Mouse (Mus musculus): ENCODE measurements around the gene Ythdf2. TPM values are rescaled to one million over a fixed set of nuclear protein-coding genes. Genes with fewer than 3 reads are reported as not detected.

Gene Ythdf2
- polyA plus RNA-seq, 1 experiment from 2014 or later = 73.7 TPM

- H3K27me3 ChIP-seq (replicated peaks; ENCODE audit: control insufficient read depth, insufficient read depth, low read length) = no peaks in the 10 kb centered on the region
- no peak overlapping the region for H3K4me3 ChIP-seq (ENCODE audit: low read length)
- ATAC-seq = peak; percentile 76
- no peak overlapping the region for H3K9ac ChIP-seq (ENCODE audit: low read depth, low read length)
- no peaks in the 10 kb centered on the region for H3K9me3 ChIP-seq (ENCODE audit: control insufficient read depth, low read length)
- peaks cover 27% of the 10 kb centered on the region for H3K4me1 ChIP-seq (ENCODE audit: control insufficient read depth, insufficient read depth, low read length)
- 43% methylated on average over 4 of the region's 4 CpGs for WGBS
- H3K4me2 ChIP-seq (ENCODE audit: low read depth, low read length) = no peak overlapping the region
- no peaks in the 10 kb centered on the region; the same call in 1 of the 2 replicates for H3K36me3 ChIP-seq (ENCODE audit: control insufficient read depth, insufficient read depth, low read length)
- peak overlapping the region; percentile 74 for H3K27ac ChIP-seq (ENCODE audit: low read length)
Observed at GRCm38 (mm10) chr4:132214847-132215246, 2.7 kb upstream of the Ythdf2 start.

GRCm38 (mm10) chr4:132211091-132211942 lies 786 bp downstream of the Ythdf2 start:
- H3K4me1 ChIP-seq (ENCODE audit: control insufficient read depth, insufficient read depth, low read length) = peaks cover 29% of the 10 kb centered on the region
- H3K27ac ChIP-seq (ENCODE audit: low read length) = peak overlapping the region; percentile 91
- ATAC-seq = peak; percentile 62
- WGBS = under 1% methylated on average over 89 of the region's 89 CpGs
- H3K4me3 ChIP-seq (ENCODE audit: low read length) = peak overlapping the region; percentile 100
- H3K4me2 ChIP-seq (ENCODE audit: low read depth, low read length) = peak overlapping the region; percentile 70
- H3K27me3 ChIP-seq (replicated peaks; ENCODE audit: control insufficient read depth, insufficient read depth, low read length) = no peaks in the 10 kb centered on the region
- peak overlapping the region; percentile 99 for H3K9ac ChIP-seq (ENCODE audit: low read depth, low read length)
- H3K9me3 ChIP-seq (ENCODE audit: control insufficient read depth, low read length) = no peaks in the 10 kb centered on the region
- H3K36me3 ChIP-seq (ENCODE audit: control insufficient read depth, insufficient read depth, low read length) = no peaks in the 10 kb centered on the region; the same call in 1 of the 2 replicates

GRCm38 (mm10) chr4:132210325-132210724 lies 1.8 kb downstream of the Ythdf2 start:
- H3K36me3 ChIP-seq (ENCODE audit: control insufficient read depth, insufficient read depth, low read length) = no peaks in the 10 kb centered on the region; the same call in 1 of the 2 replicates
- peak overlapping the region; percentile 70 for H3K4me2 ChIP-seq (ENCODE audit: low read depth, low read length)
- H3K4me1 ChIP-seq (ENCODE audit: control insufficient read depth, insufficient read depth, low read length) = peaks cover 29% of the 10 kb centered on the region
- no peak overlapping the region for H3K27ac ChIP-seq (ENCODE audit: low read length)
- peak overlapping the region; percentile 99 for H3K9ac ChIP-seq (ENCODE audit: low read depth, low read length)
- no peaks in the 10 kb centered on the region for H3K9me3 ChIP-seq (ENCODE audit: control insufficient read depth, low read length)
- no peak for ATAC-seq
- 13% methylated on average over 2 of the region's 2 CpGs for WGBS
- H3K4me3 ChIP-seq (ENCODE audit: low read length) = peak overlapping the region; percentile 100
- H3K27me3 ChIP-seq (replicated peaks; ENCODE audit: control insufficient read depth, insufficient read depth, low read length) = no peaks in the 10 kb centered on the region

GRCm38 (mm10) chr4:132209299-132209698 lies 2.8 kb downstream of the Ythdf2 start:
- H3K4me3 ChIP-seq (ENCODE audit: low read length) = no peak overlapping the region
- no peak for ATAC-seq
- H3K4me2 ChIP-seq (ENCODE audit: low read depth, low read length) = 0 out of 2 replicates have a peak overlapping the region, but pooled peaks have one; percentile 5
- H3K27me3 ChIP-seq (replicated peaks; ENCODE audit: control insufficient read depth, insufficient read depth, low read length) = no peaks in the 10 kb centered on the region
- H3K36me3 ChIP-seq (ENCODE audit: control insufficient read depth, insufficient read depth, low read length) = peaks cover 1% of the 10 kb centered on the region; the same call in 1 of the 2 replicates
- peaks cover 24% of the 10 kb centered on the region for H3K4me1 ChIP-seq (ENCODE audit: control insufficient read depth, insufficient read depth, low read length)
- H3K9ac ChIP-seq (ENCODE audit: low read depth, low read length) = no peak overlapping the region
- no peak overlapping the region for H3K27ac ChIP-seq (ENCODE audit: low read length)
- no peaks in the 10 kb centered on the region for H3K9me3 ChIP-seq (ENCODE audit: control insufficient read depth, low read length)
- WGBS = 88% methylated on average over 2 of the region's 2 CpGs

GRCm38 (mm10) chr4:132207280-132207679 lies 4.8 kb downstream of the Ythdf2 start:
- Histone ChIP-seq H3K4me2 (ENCODE audit: low read depth, low read length) (no peak overlapping the region), H3K4me1 (ENCODE audit: control insufficient read depth, insufficient read depth, low read length) (peaks cover 24% of the 10 kb centered on the region), H3K4me3 (ENCODE audit: low read length) (no peak overlapping the region), H3K27ac (ENCODE audit: low read length) (no peak overlapping the region), H3K9ac (ENCODE audit: low read depth, low read length) (no peak overlapping the region), H3K27me3 (replicated peaks; ENCODE audit: control insufficient read depth, insufficient read depth, low read length) (no peaks in the 10 kb centered on the region), H3K9me3 (ENCODE audit: control insufficient read depth, low read length) (no peaks in the 10 kb centered on the region), H3K36me3 (ENCODE audit: control insufficient read depth, insufficient read depth, low read length) (peaks cover 3% of the 10 kb centered on the region; the same call in 1 of the 2 replicates)
- ATAC-seq = no peak
- WGBS = 72% methylated on average over 4 of the region's 4 CpGs

- H3K27ac ChIP-seq (ENCODE audit: low read length) = no peak overlapping the region
- H3K9me3 ChIP-seq (ENCODE audit: control insufficient read depth, low read length) = no peaks in the 10 kb centered on the region
- peaks cover 23% of the 10 kb centered on the region for H3K4me1 ChIP-seq (ENCODE audit: control insufficient read depth, insufficient read depth, low read length)
- H3K4me2 ChIP-seq (ENCODE audit: low read depth, low read length) = no peak overlapping the region
- H3K27me3 ChIP-seq (replicated peaks; ENCODE audit: control insufficient read depth, insufficient read depth, low read length) = no peaks in the 10 kb centered on the region
- ATAC-seq = no peak
- H3K4me3 ChIP-seq (ENCODE audit: low read length) = no peak overlapping the region
- H3K36me3 ChIP-seq (ENCODE audit: control insufficient read depth, insufficient read depth, low read length) = no peaks in the 10 kb centered on the region; the same call in 1 of the 2 replicates
- no peak overlapping the region for H3K9ac ChIP-seq (ENCODE audit: low read depth, low read length)
Observed at GRCm38 (mm10) chr4:132198771-132199170, 13.3 kb downstream of the Ythdf2 start.

- H3K4me3 ChIP-seq (ENCODE audit: low read length) = no peak overlapping the region
- H3K27me3 ChIP-seq (replicated peaks; ENCODE audit: control insufficient read depth, insufficient read depth, low read length) = no peaks in the 10 kb centered on the region
- H3K4me1 ChIP-seq (ENCODE audit: control insufficient read depth, insufficient read depth, low read length) = peaks cover 23% of the 10 kb centered on the region
- peak overlapping the region; percentile 20; the same call in 1 of the 2 replicates for H3K27ac ChIP-seq (ENCODE audit: low read length)
- H3K36me3 ChIP-seq (ENCODE audit: control insufficient read depth, insufficient read depth, low read length) = no peaks in the 10 kb centered on the region; the same call in 1 of the 2 replicates
- ATAC-seq = peak; percentile 78
- no peaks in the 10 kb centered on the region for H3K9me3 ChIP-seq (ENCODE audit: control insufficient read depth, low read length)
- 37% methylated on average over 4 of the region's 4 CpGs for WGBS
- no peak overlapping the region for H3K4me2 ChIP-seq (ENCODE audit: low read depth, low read length)
- no peak overlapping the region for H3K9ac ChIP-seq (ENCODE audit: low read depth, low read length)
Observed at GRCm38 (mm10) chr4:132198285-132198712, 13.8 kb downstream of the Ythdf2 start.

GRCm38 (mm10) chr4:132194975-132195374 lies 17.1 kb downstream of the Ythdf2 start:
- ATAC-seq = peak; percentile 66
- Histone ChIP-seq H3K9me3 (ENCODE audit: control insufficient read depth, low read length) (no peaks in the 10 kb centered on the region), H3K27ac (ENCODE audit: low read length) (peak overlapping the region; percentile 72)

GRCm38 (mm10) chr4:132194373-132194772 lies 17.7 kb downstream of the Ythdf2 start:
- Histone ChIP-seq H3K9ac (ENCODE audit: low read depth, low read length) (no peak overlapping the region), H3K4me1 (ENCODE audit: control insufficient read depth, insufficient read depth, low read length) (peaks cover 16% of the 10 kb centered on the region; the same call in 1 of the 2 replicates), H3K27ac (ENCODE audit: low read length) (no peak overlapping the region; the same call in 1 of the 2 replicates), H3K36me3 (ENCODE audit: control insufficient read depth, insufficient read depth, low read length) (no peaks in the 10 kb centered on the region), H3K9me3 (ENCODE audit: control insufficient read depth, low read length) (no peaks in the 10 kb centered on the region), H3K4me3 (ENCODE audit: low read length) (no peak overlapping the region), H3K27me3 (replicated peaks; ENCODE audit: control insufficient read depth, insufficient read depth, low read length) (no peaks in the 10 kb centered on the region), H3K4me2 (ENCODE audit: low read depth, low read length) (no peak overlapping the region)
- WGBS = 84% methylated on average over 6 of the region's 6 CpGs
- no peak for ATAC-seq

More at GRCm38 (mm10) chr4:132194975-132195374, 17.1 kb downstream of the Ythdf2 start:
- H3K4me3 ChIP-seq (ENCODE audit: low read length) = no peak overlapping the region; the same call in 1 of the 2 replicates
- no peak overlapping the region for H3K9ac ChIP-seq (ENCODE audit: low read depth, low read length)
- H3K4me1 ChIP-seq (ENCODE audit: control insufficient read depth, insufficient read depth, low read length) = peaks cover 16% of the 10 kb centered on the region; the same call in 1 of the 2 replicates
- WGBS = 70% methylated on average over 3 of the region's 3 CpGs
- H3K27me3 ChIP-seq (replicated peaks; ENCODE audit: control insufficient read depth, insufficient read depth, low read length) = no peaks in the 10 kb centered on the region
- H3K4me2 ChIP-seq (ENCODE audit: low read depth, low read length) = peak overlapping the region; percentile 23; the same call in 1 of the 2 replicates
- H3K36me3 ChIP-seq (ENCODE audit: control insufficient read depth, insufficient read depth, low read length) = no peaks in the 10 kb centered on the region

All from intestine, embryonic 16.5 days (tissue).